Mouse (Mus musculus) adrenal gland, adult (tissue): ENCODE measurements around the gene Cds2.

Source experiments
- DNase-seq, 2 experiments: peaks; one replicate each; pipeline ENCODE4 v3.0.0; 2022 to 2023; ENCODE audit warnings: low spot score in 1 of 2; ENCODE audit not compliant: inconsistent age in 2 of 2

Cds2 gene

DNA sequence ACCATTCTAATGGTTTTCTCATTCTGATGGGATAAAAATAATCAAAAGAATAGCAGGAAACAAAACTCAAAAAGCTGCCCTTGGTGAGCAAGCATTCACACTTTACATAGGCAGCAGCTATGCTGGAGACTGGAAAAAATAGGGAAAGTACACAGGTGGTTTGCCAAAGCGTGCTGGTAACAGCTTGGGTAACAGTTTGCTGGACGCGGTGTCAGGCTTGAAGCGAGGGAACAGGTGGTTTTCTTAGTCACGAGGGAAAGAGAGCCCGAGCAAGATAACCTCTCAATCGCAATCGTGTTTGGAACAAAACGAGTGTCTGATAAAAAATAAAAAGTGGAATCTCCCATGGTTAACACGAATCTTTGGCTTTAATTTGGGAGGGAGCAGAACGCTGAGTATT, 80.9 kb downstream of the Cds2 start:
- DNase-seq = no peak
